Mouse (Mus musculus) liver, postnatal 0 days (tissue): Measurements from ENCODE around the gene Slc4a7. TPM values are rescaled to one million over a fixed set of nuclear protein-coding genes. Genes with fewer than 3 reads are reported as not detected.

ENCODE experiments used
- ATAC-seq: fragments of 200-750 bp; cut with Nextera tagmentation; 2 replicates; pipeline ENCODE4 v1.8.0; 2017; ENCODE audit warnings: mild to moderate bottlenecking, moderate library complexity
- DNase-seq: peaks from one replicate; pipeline ENCODE4 v3.0.0-alpha.2; 2016
- H3K27ac ChIP-seq: fragments of 300-500 bp; sonication (generic); 2 replicates; pipeline ENCODE4 v1.5.1; 2014; ENCODE audit warnings: antibody characterized with exemption, moderate library complexity, mild to moderate bottlenecking, low read depth
- H3K27me3 ChIP-seq: fragments of 300-500 bp; sonication (generic); 2 replicates; pipeline ENCODE4 v1.6.1; 2014; ENCODE audit warnings: low read length, control low read depth, mixed read lengths; ENCODE audit not compliant: insufficient read depth
- H3K36me3 ChIP-seq: fragments of 300-500 bp; sonication (generic); replicated peaks from 2 replicates; pipeline ENCODE4 v1.6.1; 2014; ENCODE audit warnings: mild to moderate bottlenecking, control low read depth, low read length, moderate library complexity, mixed read lengths; ENCODE audit not compliant: insufficient read depth
- H3K4me1 ChIP-seq: fragments of 300-500 bp; sonication (generic); 2 replicates; pipeline ENCODE4 v1.6.1; 2014; ENCODE audit warnings: antibody characterized with exemption, mild to moderate bottlenecking, control low read depth; ENCODE audit not compliant: insufficient read depth
- H3K4me2 ChIP-seq: fragments of 300-500 bp; sonication (generic); 2 replicates; pipeline ENCODE4 v1.6.1; 2014; ENCODE audit warnings: low read depth, mild to moderate bottlenecking, low read length, moderate library complexity, mixed read lengths
- H3K4me3 ChIP-seq: fragments of 300-500 bp; sonication (generic); 2 replicates; pipeline ENCODE4 v1.5.1; 2014; ENCODE audit warnings: low read depth, low read length
- H3K9ac ChIP-seq: fragments of 300-500 bp; sonication (generic); replicated peaks from 2 replicates; pipeline ENCODE4 v1.6.1; 2014; ENCODE audit warnings: mild to moderate bottlenecking, moderate library complexity
- H3K9me3 ChIP-seq: fragments of 300-500 bp; sonication (generic); 2 replicates; pipeline ENCODE4 v1.6.1; 2016; ENCODE audit warnings: mild to moderate bottlenecking, control low read depth, low read length, mixed read lengths
- CTCF ChIP-seq: sonication (generic); IDR thresholded peaks from 2 replicates; pipeline ENCODE4 v1.5.1; 2016; ENCODE audit warnings: antibody characterized with exemption, low read depth
- EP300 ChIP-seq: IDR thresholded peaks from 2 replicates; pipeline ENCODE4 v1.6.1; 2016; ENCODE audit warnings: antibody characterized with exemption, low read depth, mild to moderate bottlenecking
- WGBS: fragments of 180-500 bp; shearing (Covaris S2); extraction: QIAGEN DNeasy Blood & Tissue Kit; methylation state at CpG from one replicate; pipeline ENCODE4 v1.1.7; 2014; ENCODE audit not compliant: insufficient replicate concordance; 5-methylcytosine and 5-hydroxymethylcytosine counted together
- polyA plus RNA-seq: library from polyadenylated mRNA; unstranded; fragments of >200 nt; fragmentation: Nextera tagmentation; extraction: Ambion mirVana; gene quantifications from 2 replicates; pipeline ENCODE4 v1.2.1, GENCODE M21; 2015

Gene Slc4a7
- polyA plus RNA-seq, 1 experiment from 2014 or later = 4.3 TPM

- H3K27ac ChIP-seq = no peak overlapping the region
- WGBS = 30% methylated on average over 10 of the region's 10 CpGs
- no peaks in the 10 kb centered on the region for H3K27me3 ChIP-seq
- no peaks in the 10 kb centered on the region for H3K4me1 ChIP-seq
- H3K4me3 ChIP-seq = no peak overlapping the region
- DNase-seq (no peak), ATAC-seq (no peak)
- no peaks in the 10 kb centered on the region for H3K36me3 ChIP-seq
- TF ChIP-seq CTCF = no peak
- no peak for TF ChIP-seq EP300
- H3K9ac ChIP-seq = no peak overlapping the region
- H3K4me2 ChIP-seq = no peak overlapping the region
- no peaks in the 10 kb centered on the region for H3K9me3 ChIP-seq
Observed at GRCm38 (mm10) chr14:14803921-14804517, 101.9 kb downstream of the Slc4a7 start.

- Histone ChIP-seq H3K9me3 (no peaks in the 10 kb centered on the region), H3K4me2 (no peak overlapping the region), H3K27me3 (no peaks in the 10 kb centered on the region), H3K4me3 (no peak overlapping the region), H3K36me3 (no peaks in the 10 kb centered on the region), H3K4me1 (no peaks in the 10 kb centered on the region), H3K27ac (no peak overlapping the region), H3K9ac (no peak overlapping the region)
- DNase-seq (no peak), ATAC-seq (peak; percentile 51)
- TF ChIP-seq CTCF (no peak), EP300 (no peak)
- 56% methylated on average over 5 of the region's 5 CpGs for WGBS
Observed at GRCm38 (mm10) chr14:14804518-14805212, 102.6 kb downstream of the Slc4a7 start.

GRCm38 (mm10) chr14:14832520-14833240 lies 130.6 kb downstream of the Slc4a7 start:
- no peak for ATAC-seq
- TF ChIP-seq CTCF (no peak), EP300 (no peak)
- H3K27me3 ChIP-seq = no peaks in the 10 kb centered on the region
- 69% methylated on average over 12 of the region's 12 CpGs for WGBS
- H3K27ac ChIP-seq = no peak overlapping the region
- no peak overlapping the region for H3K4me3 ChIP-seq
- H3K9ac ChIP-seq = no peak overlapping the region
- peaks cover 7% of the 10 kb centered on the region for H3K4me1 ChIP-seq
- no peak for DNase-seq
- no peak overlapping the region for H3K4me2 ChIP-seq
- no peaks in the 10 kb centered on the region for H3K36me3 ChIP-seq
- no peaks in the 10 kb centered on the region for H3K9me3 ChIP-seq

DNA sequence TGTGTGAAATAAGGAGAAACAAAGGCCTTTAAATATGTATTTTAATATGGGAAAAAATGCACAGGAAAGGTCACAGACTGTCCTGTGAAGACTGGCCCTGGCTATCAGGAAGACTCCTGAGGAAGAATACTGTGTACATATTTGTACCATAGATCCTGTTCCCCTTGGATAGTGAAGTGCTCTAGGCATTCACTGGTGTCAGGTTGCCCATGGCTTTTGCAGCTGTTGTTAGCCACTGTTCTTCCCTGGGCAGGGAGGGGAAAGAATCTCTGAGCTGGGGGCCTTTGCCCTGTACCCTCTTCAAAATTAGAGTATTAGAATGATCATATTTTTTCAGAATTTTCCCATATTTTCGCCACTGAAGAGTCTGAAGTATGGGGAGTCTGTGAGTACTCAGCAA lies 131.4 kb downstream of the Slc4a7 start:
- H3K36me3 ChIP-seq = no peaks in the 10 kb centered on the region
- H3K27me3 ChIP-seq = no peaks in the 10 kb centered on the region
- ATAC-seq = no peak
- no peak overlapping the region for H3K9ac ChIP-seq
- no peak overlapping the region for H3K4me3 ChIP-seq
- WGBS = 73% methylated on average over 1 of the region's 1 CpGs
- DNase-seq = no peak
- H3K27ac ChIP-seq = no peak overlapping the region
- TF ChIP-seq EP300 = no peak
- TF ChIP-seq CTCF = no peak
- peaks cover 7% of the 10 kb centered on the region for H3K4me1 ChIP-seq
- no peaks in the 10 kb centered on the region for H3K9me3 ChIP-seq
- no peak overlapping the region for H3K4me2 ChIP-seq

GRCm38 (mm10) chr14:14834266-14834665 lies 132.2 kb downstream of the Slc4a7 start:
- no peak for DNase-seq
- H3K36me3 ChIP-seq = no peaks in the 10 kb centered on the region
- no peaks in the 10 kb centered on the region for H3K9me3 ChIP-seq
- H3K9ac ChIP-seq = no peak overlapping the region
- H3K4me3 ChIP-seq = no peak overlapping the region
- no peak for ATAC-seq
- TF ChIP-seq CTCF (no peak), EP300 (no peak)
- no peaks in the 10 kb centered on the region for H3K27me3 ChIP-seq
- 75% methylated on average over 2 of the region's 2 CpGs for WGBS
- no peak overlapping the region for H3K4me2 ChIP-seq
- H3K27ac ChIP-seq = no peak overlapping the region
- peaks cover 7% of the 10 kb centered on the region for H3K4me1 ChIP-seq

DNA sequence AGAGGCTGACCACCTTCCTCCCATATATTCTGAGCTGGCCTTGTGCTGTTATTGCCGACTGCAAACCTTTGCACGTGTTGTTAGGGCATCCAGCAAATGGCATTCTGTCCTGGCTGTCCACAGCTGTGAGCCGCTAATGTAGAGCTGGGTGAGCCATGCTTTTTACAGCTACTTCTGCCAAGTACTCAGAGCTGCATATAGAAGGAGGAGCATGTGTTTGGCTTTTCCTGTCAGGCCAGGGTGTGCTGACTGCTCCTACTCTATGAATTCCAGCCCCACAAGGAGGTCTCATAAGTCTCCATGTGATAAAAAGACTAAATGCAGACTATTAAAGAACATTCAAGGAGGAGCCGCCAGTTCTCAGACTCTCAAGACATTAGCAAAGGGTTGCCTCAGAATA lies 135.5 kb downstream of the Slc4a7 start:
- no peak for TF ChIP-seq EP300
- TF ChIP-seq CTCF = no peak
- Histone ChIP-seq H3K4me3 (no peak overlapping the region), H3K4me1 (peaks cover 7% of the 10 kb centered on the region), H3K9ac (no peak overlapping the region), H3K9me3 (no peaks in the 10 kb centered on the region), H3K4me2 (no peak overlapping the region), H3K27me3 (no peaks in the 10 kb centered on the region), H3K36me3 (no peaks in the 10 kb centered on the region), H3K27ac (no peak overlapping the region)
- WGBS = 69% methylated on average over 4 of the region's 4 CpGs
- DNase-seq (no peak), ATAC-seq (no peak)
